Mouse (Mus musculus): Measurements from ENCODE around the gene Acad11.
A peak's percentile ranks its signal among the peaks of the same experiment; 100 is the strongest.

The Acad11 gene

GRCm38 (mm10) chr9:104080038-104080437, 16.9 kb downstream of the Acad11 start:
- DNase-seq (ENCODE audit: low spot score in 2 of 2): no peak

- no peak for DNase-seq (ENCODE audit: low spot score in 2 of 2)
Measured at GRCm38 (mm10) chr9:104085730-104086429, 22.7 kb downstream of the Acad11 start.

- peak in 1 of 2 experiments; percentile 8 for DNase-seq (ENCODE audit: low spot score in 2 of 2)
Measured at GRCm38 (mm10) chr9:104088555-104088954, 25.4 kb downstream of the Acad11 start.

- no peak for DNase-seq (ENCODE audit: low spot score in 2 of 2)
Measured at GRCm38 (mm10) chr9:104092945-104093344, 29.8 kb downstream of the Acad11 start.

- DNase-seq (ENCODE audit: low spot score in 2 of 2): no peak
Measured at GRCm38 (mm10) chr9:104098256-104098655, 35.1 kb downstream of the Acad11 start.

GRCm38 (mm10) chr9:104099060-104099459, 35.9 kb downstream of the Acad11 start:
- DNase-seq (ENCODE audit: low spot score in 2 of 2): no peak

- no peak for DNase-seq (ENCODE audit: low spot score in 2 of 2)
Measured at GRCm38 (mm10) chr9:104100822-104101221, 37.6 kb downstream of the Acad11 start.

- no peak for DNase-seq (ENCODE audit: low spot score in 2 of 2)
Measured at GRCm38 (mm10) chr9:104101458-104101857, 38.3 kb downstream of the Acad11 start.

- no peak for DNase-seq (ENCODE audit: low spot score in 2 of 2)
Measured at GRCm38 (mm10) chr9:104102301-104102700, 39.1 kb downstream of the Acad11 start.

GRCm38 (mm10) chr9:104102901-104103300, 39.7 kb downstream of the Acad11 start:
- no peak for DNase-seq (ENCODE audit: low spot score in 2 of 2)

GRCm38 (mm10) chr9:104104986-104105385, 41.8 kb downstream of the Acad11 start:
- no peak for DNase-seq (ENCODE audit: low spot score in 2 of 2)

- no peak for DNase-seq (ENCODE audit: low spot score in 2 of 2)
Measured at GRCm38 (mm10) chr9:104106930-104107329, 43.8 kb downstream of the Acad11 start.

- DNase-seq (ENCODE audit: low spot score in 2 of 2): no peak
Measured at GRCm38 (mm10) chr9:104107482-104107881, 44.3 kb downstream of the Acad11 start.

GRCm38 (mm10) chr9:104108571-104109143, 45.5 kb downstream of the Acad11 start:
- DNase-seq (ENCODE audit: low spot score in 2 of 2): no peak

- DNase-seq (ENCODE audit: low spot score in 2 of 2): no peak
Measured at GRCm38 (mm10) chr9:104109151-104109550, 46.0 kb downstream of the Acad11 start.

GRCm38 (mm10) chr9:104123101-104123500, 59.9 kb downstream of the Acad11 start:
- no peak for DNase-seq (ENCODE audit: low spot score in 2 of 2)

GRCm38 (mm10) chr9:104123622-104124021, 60.4 kb downstream of the Acad11 start:
- DNase-seq (ENCODE audit: low spot score in 2 of 2): no peak

- DNase-seq (ENCODE audit: low spot score in 2 of 2): no peak
Measured at GRCm38 (mm10) chr9:104126833-104127232, 63.7 kb downstream of the Acad11 start, which contains the start of gene Ackr4. Ackr4 (minus strand) TSS chr9:104126933.

GRCm38 (mm10) chr9:104128110-104128509, 64.9 kb downstream of the Acad11 start:
- DNase-seq (ENCODE audit: low spot score in 2 of 2): no peak

- DNase-seq (ENCODE audit: low spot score in 2 of 2): no peak
Measured at GRCm38 (mm10) chr9:104130141-104130755, 67.1 kb downstream of the Acad11 start.

GRCm38 (mm10) chr9:104140351-104140750, 77.2 kb downstream of the Acad11 start:
- DNase-seq (ENCODE audit: low spot score in 2 of 2): no peak

GRCm38 (mm10) chr9:104142805-104143204, 79.6 kb downstream of the Acad11 start:
- DNase-seq (ENCODE audit: low spot score in 2 of 2): no peak
